Mouse (Mus musculus) midbrain, embryonic 14.5 days (tissue): ENCODE results near the gene Kcnh1. TPM values are rescaled to one million over a fixed set of nuclear protein-coding genes. Genes with fewer than 3 reads are reported as not detected.

Experiments used
- ATAC-seq: fragments of 200-750 bp; cut with Nextera tagmentation; 2 replicates; pipeline ENCODE4 v1.8.0; 2017; ENCODE audit warnings: moderate number of reproducible peaks, moderate library complexity; ENCODE audit not compliant: low FRiP score, low TSS enrichment
- DNase-seq: peaks from one replicate; pipeline ENCODE4 v3.0.0-alpha.2; 2015
- H3K27ac ChIP-seq: fragments of 300-500 bp; sonication (generic); replicated peaks from 2 replicates; pipeline ENCODE4 v1.5.1; 2014; ENCODE audit warnings: mild to moderate bottlenecking, low read depth, low read length, moderate library complexity
- H3K27me3 ChIP-seq: fragments of 300-500 bp; sonication (generic); 2 replicates; pipeline ENCODE4 v1.6.1; 2014; ENCODE audit warnings: low read length, control low read depth, mixed read lengths; ENCODE audit not compliant: control insufficient read depth, insufficient read depth
- H3K36me3 ChIP-seq: fragments of 300-500 bp; sonication (generic); 2 replicates; pipeline ENCODE4 v1.6.1; 2014; ENCODE audit warnings: low read length, control low read depth; ENCODE audit not compliant: control insufficient read depth, insufficient read depth
- H3K4me1 ChIP-seq: fragments of 300-500 bp; sonication (generic); 2 replicates; pipeline ENCODE4 v1.6.1; 2014; ENCODE audit warnings: mild to moderate bottlenecking, antibody characterized with exemption, low read length, control low read depth; ENCODE audit not compliant: control insufficient read depth, insufficient read depth
- H3K4me2 ChIP-seq: fragments of 300-500 bp; sonication (generic); 2 replicates; pipeline ENCODE4 v1.6.1; 2014; ENCODE audit warnings: mild to moderate bottlenecking, low read length, moderate library complexity
- H3K4me3 ChIP-seq: fragments of 300-500 bp; sonication (generic); replicated peaks from 2 replicates; pipeline ENCODE4 v1.5.1; 2014; ENCODE audit warnings: low read depth, low read length
- H3K9ac ChIP-seq: fragments of 300-500 bp; sonication (generic); replicated peaks from 2 replicates; pipeline ENCODE4 v1.6.1; 2014; ENCODE audit warnings: mild to moderate bottlenecking, low read length, moderate library complexity
- H3K9me3 ChIP-seq: fragments of 300-500 bp; sonication (generic); 2 replicates; pipeline ENCODE4 v1.6.1; 2016; ENCODE audit warnings: low read length, control low read depth, mixed read lengths; ENCODE audit not compliant: control insufficient read depth
- WGBS: fragments of 180-500 bp; shearing (Covaris S2); extraction: QIAGEN DNeasy Blood & Tissue Kit; methylation state at CpG from one replicate; pipeline ENCODE4 v1.1.7; 2014; 5-methylcytosine and 5-hydroxymethylcytosine counted together
- polyA plus RNA-seq: library from polyadenylated mRNA; unstranded; fragments of >200 nt; fragmentation: Nextera tagmentation; extraction: Ambion mirVana; gene quantifications from 2 replicates; pipeline ENCODE4 v1.2.1, GENCODE M21; 2014

Kcnh1 gene
- polyA plus RNA-seq, 1 experiment from 2014 or later: 2.1 TPM

DNA sequence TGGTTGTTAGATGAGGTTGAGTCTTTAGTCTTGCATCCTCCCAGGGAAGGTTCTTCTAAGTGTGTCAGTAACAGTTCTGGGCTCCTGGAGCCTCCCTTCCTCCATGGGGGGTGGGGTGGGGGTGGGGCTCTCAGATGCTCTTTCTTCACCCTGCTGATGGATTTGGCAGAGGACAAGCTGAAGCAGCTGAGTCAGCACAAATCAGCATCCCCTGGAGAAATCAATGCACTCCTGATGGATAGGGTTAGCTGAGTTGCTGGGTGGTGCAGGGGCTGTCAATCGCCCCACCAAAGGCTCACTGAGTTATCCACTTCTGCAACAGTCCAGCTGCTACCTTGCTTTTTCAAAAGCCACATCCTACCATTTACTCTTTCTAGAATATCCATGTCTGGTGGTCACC lies 329.1 kb downstream of the Kcnh1 start:
- Histone ChIP-seq H3K36me3 (no peaks in the 10 kb centered on the region), H3K4me2 (no peak overlapping the region), H3K27me3 (no peaks in the 10 kb centered on the region), H3K9me3 (no peaks in the 10 kb centered on the region), H3K4me1 (peaks cover 28% of the 10 kb centered on the region), H3K4me3 (no peak overlapping the region), H3K9ac (no peak overlapping the region), H3K27ac (no peak overlapping the region)
- DNase-seq (no peak), ATAC-seq (no peak)
- 67% methylated on average over 1 of the region's 1 CpGs for WGBS

- DNase-seq: peak; percentile 65
- 25% methylated on average over 13 of the region's 13 CpGs for WGBS
- no peaks in the 10 kb centered on the region for H3K36me3 ChIP-seq
- no peak overlapping the region for H3K4me2 ChIP-seq
- no peak overlapping the region for H3K4me3 ChIP-seq
- no peak for ATAC-seq
- H3K9me3 ChIP-seq: no peaks in the 10 kb centered on the region
- H3K27ac ChIP-seq: no peak overlapping the region
- no peaks in the 10 kb centered on the region for H3K27me3 ChIP-seq
- peaks cover 28% of the 10 kb centered on the region for H3K4me1 ChIP-seq
- no peak overlapping the region for H3K9ac ChIP-seq
Observed at GRCm38 (mm10) chr1:192520836-192521435, 330.4 kb downstream of the Kcnh1 start.

- H3K4me3 ChIP-seq: no peak overlapping the region
- DNase-seq: peak; percentile 39
- no peak overlapping the region for H3K4me2 ChIP-seq
- peaks cover 28% of the 10 kb centered on the region for H3K4me1 ChIP-seq
- no peak for ATAC-seq
- no peak overlapping the region for H3K9ac ChIP-seq
- H3K9me3 ChIP-seq: no peaks in the 10 kb centered on the region
- H3K36me3 ChIP-seq: no peaks in the 10 kb centered on the region
- no peaks in the 10 kb centered on the region for H3K27me3 ChIP-seq
- H3K27ac ChIP-seq: no peak overlapping the region
- WGBS: 28% methylated on average over 12 of the region's 12 CpGs
Observed at GRCm38 (mm10) chr1:192522376-192523178, 332.0 kb downstream of the Kcnh1 start.

DNA sequence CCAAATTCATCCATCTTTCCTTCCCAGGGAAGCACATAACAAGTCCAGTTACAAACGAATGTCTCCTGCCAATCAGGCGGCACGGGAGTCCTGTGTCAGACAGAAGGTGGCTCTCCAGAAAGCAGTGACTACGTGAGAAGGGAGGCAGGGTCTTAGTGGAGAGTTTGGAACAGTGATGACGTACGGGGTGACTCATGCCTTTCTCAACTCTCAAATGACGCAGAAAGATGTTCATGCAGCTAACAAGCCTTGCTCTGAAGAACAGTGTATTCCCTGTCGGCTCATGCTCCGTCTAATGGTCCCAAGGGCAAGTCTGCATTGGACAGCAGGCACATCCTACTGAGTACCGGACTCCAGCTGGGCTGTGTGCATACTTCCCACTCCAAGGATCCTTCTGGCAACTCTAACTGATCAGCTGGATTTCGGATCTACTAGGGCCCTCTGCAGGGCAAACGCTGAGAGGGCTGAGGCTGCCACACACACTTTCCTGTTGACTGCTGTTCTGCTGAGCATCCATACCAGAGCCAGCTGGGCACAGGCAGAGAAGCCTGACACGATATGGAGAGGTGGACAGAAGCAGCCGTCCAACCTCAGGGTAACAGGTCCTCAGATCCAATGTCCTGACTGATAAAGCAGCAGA lies 335.3 kb downstream of the Kcnh1 start:
- Histone ChIP-seq H3K36me3 (no peaks in the 10 kb centered on the region), H3K27ac (no peak overlapping the region), H3K9ac (no peak overlapping the region), H3K9me3 (no peaks in the 10 kb centered on the region), H3K27me3 (no peaks in the 10 kb centered on the region), H3K4me1 (peaks cover 23% of the 10 kb centered on the region), H3K4me3 (no peak overlapping the region), H3K4me2 (no peak overlapping the region)
- no peak for DNase-seq
- no peak for ATAC-seq
- 78% methylated on average over 14 of the region's 14 CpGs for WGBS

DNA sequence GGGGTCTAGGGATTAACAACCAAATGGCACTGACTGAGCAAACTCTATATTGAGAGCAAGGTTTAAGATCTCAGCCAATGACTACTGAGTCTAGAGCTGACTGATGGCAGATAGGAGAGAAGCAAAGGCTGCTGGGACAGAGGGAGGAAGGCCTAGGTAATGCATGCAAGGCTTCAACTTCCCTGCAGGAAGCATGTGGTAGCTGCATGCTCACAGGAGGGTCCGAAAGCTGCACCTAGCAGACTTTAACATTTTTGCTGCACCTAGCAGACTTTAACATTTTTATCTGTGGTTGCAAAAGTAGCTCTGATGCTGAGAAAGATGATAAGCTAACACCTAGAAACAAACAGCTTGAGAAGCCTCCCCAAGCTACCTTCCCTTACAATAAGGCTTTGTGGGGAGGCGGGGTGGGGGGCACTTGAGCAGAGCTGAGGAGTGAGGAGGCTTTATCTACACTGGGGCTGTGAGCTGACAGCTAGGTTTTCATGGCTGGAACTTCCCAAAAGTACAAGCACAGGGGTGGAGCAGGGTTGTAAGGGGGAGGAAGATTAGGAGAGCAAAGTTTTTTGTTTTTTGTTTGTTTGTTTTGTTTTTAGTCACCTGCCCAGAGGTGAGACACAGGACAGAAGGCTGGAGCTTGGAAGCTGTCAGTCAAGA lies 341.0 kb downstream of the Kcnh1 start:
- H3K9ac ChIP-seq: no peak overlapping the region
- H3K36me3 ChIP-seq: no peaks in the 10 kb centered on the region
- no peak overlapping the region for H3K27ac ChIP-seq
- no peak overlapping the region for H3K4me3 ChIP-seq
- H3K9me3 ChIP-seq: no peaks in the 10 kb centered on the region
- no peaks in the 10 kb centered on the region for H3K4me1 ChIP-seq
- H3K27me3 ChIP-seq: no peaks in the 10 kb centered on the region
- H3K4me2 ChIP-seq: no peak overlapping the region
- WGBS: 73% methylated on average over 2 of the region's 2 CpGs
- DNase-seq (no peak), ATAC-seq (no peak)

DNA sequence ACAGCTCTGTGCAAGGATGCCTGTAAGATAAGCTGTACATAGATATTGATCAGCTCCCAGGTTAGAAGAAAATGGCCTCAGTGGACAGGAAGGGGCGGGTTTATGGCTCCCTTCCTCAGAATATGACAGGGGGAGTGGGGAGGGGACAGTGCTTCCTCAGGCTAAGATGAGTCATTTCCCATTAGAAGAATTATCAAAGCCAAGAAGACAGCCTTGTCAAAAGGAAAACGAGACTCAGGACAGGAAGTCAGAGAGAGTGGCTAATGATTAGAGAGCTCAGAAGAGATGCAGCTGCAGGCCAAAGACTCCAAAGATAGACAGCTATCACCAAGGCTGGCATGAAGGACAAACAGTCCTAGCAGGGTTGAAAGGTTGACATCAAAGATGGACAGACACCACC lies 341.6 kb downstream of the Kcnh1 start:
- no peaks in the 10 kb centered on the region for H3K4me1 ChIP-seq
- 78% methylated on average over 2 of the region's 2 CpGs for WGBS
- DNase-seq: no peak

DNA sequence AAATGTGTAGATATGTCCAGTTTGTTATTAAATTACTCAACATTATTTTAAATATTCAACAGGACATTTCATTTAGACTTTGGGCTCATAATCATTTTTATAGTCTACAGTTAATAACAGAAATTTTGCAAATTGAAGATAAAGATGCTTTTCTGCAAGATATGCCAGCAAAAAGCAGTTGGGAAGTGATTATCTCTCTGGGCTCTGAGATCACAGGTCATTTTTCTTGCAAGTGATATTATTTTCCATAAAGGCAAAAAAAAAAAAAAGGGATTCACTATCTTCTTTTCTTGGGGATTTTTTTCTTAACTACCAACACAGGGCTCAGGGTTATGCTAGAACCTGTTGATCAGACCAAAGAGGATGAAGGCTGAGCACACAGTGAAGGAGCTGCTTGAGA lies 342.4 kb downstream of the Kcnh1 start:
- H3K4me2 ChIP-seq: no peak overlapping the region
- no peak for DNase-seq
- no peaks in the 10 kb centered on the region for H3K27me3 ChIP-seq
- H3K27ac ChIP-seq: no peak overlapping the region
- H3K4me3 ChIP-seq: no peak overlapping the region
- H3K9ac ChIP-seq: no peak overlapping the region
- H3K36me3 ChIP-seq: no peaks in the 10 kb centered on the region
- H3K9me3 ChIP-seq: no peaks in the 10 kb centered on the region
- H3K4me1 ChIP-seq: no peaks in the 10 kb centered on the region
- ATAC-seq: no peak

More for the DNA sequence above, 341.6 kb downstream of the Kcnh1 start:
- H3K36me3 ChIP-seq: no peaks in the 10 kb centered on the region
- no peak overlapping the region for H3K4me3 ChIP-seq
- no peak overlapping the region for H3K9ac ChIP-seq
- H3K9me3 ChIP-seq: no peaks in the 10 kb centered on the region
- H3K4me2 ChIP-seq: no peak overlapping the region
- H3K27me3 ChIP-seq: no peaks in the 10 kb centered on the region
- no peak for ATAC-seq
- no peak overlapping the region for H3K27ac ChIP-seq

DNA sequence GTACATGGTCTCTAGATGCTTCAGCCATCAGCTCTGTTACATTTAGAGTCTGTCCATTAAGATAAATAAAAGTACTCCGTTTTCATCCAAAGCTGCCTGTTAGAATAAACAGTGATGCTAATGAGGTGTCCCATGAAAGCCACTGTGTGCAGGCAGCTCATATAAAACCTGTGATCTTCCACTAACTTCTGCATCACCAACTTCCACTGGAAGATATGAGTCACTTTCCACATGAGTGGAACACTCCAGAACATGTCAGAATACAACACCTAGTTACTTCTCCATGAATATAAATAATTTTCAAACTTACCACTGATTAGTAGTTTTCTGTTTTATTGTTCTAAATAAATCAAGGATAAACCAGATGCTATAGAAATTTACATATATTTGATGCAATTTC lies 345.9 kb downstream of the Kcnh1 start:
- Histone ChIP-seq H3K4me3 (no peak overlapping the region), H3K27ac (no peak overlapping the region), H3K4me1 (no peaks in the 10 kb centered on the region), H3K36me3 (no peaks in the 10 kb centered on the region), H3K4me2 (no peak overlapping the region), H3K9ac (no peak overlapping the region), H3K27me3 (no peaks in the 10 kb centered on the region), H3K9me3 (no peaks in the 10 kb centered on the region)
- WGBS: 71% methylated on average over 1 of the region's 1 CpGs
- DNase-seq (no peak), ATAC-seq (no peak)
